Mouse (Mus musculus): Measurements from ENCODE around the gene Tfdp1. TPM values are rescaled to one million over a fixed set of nuclear protein-coding genes. Genes with fewer than 3 reads are reported as not detected.

The Tfdp1 gene
- total RNA-seq, 2 experiments from 2014 or later: 50.1 to 59.3 TPM

- DNase-seq (ENCODE audit: low spot score in 2 of 2): no peak
Observed at GRCm38 (mm10) chr8:13351593-13351992, 13.0 kb downstream of the Tfdp1 start.

- no peak for DNase-seq (ENCODE audit: low spot score in 2 of 2)
Observed at GRCm38 (mm10) chr8:13352601-13353000, 14.1 kb downstream of the Tfdp1 start.

- no peak for DNase-seq (ENCODE audit: low spot score in 2 of 2)
Observed at GRCm38 (mm10) chr8:13353155-13353833, 14.7 kb downstream of the Tfdp1 start.

- DNase-seq (ENCODE audit: low spot score in 2 of 2): no peak
Observed at GRCm38 (mm10) chr8:13353883-13354282, 15.3 kb downstream of the Tfdp1 start.

GRCm38 (mm10) chr8:13356221-13356620 is 17.7 kb downstream of the Tfdp1 start:
- DNase-seq (ENCODE audit: low spot score in 2 of 2): no peak

- no peak for DNase-seq (ENCODE audit: low spot score in 2 of 2)
Observed at GRCm38 (mm10) chr8:13356681-13357080, 18.1 kb downstream of the Tfdp1 start.

GRCm38 (mm10) chr8:13360213-13360612 is 21.7 kb downstream of the Tfdp1 start:
- no peak for DNase-seq (ENCODE audit: low spot score in 2 of 2)

GRCm38 (mm10) chr8:13361865-13362264 is 23.3 kb downstream of the Tfdp1 start:
- DNase-seq (ENCODE audit: low spot score in 2 of 2): no peak

GRCm38 (mm10) chr8:13373151-13373662 is 34.7 kb downstream of the Tfdp1 start:
- DNase-seq (ENCODE audit: low spot score in 2 of 2): no peak

GRCm38 (mm10) chr8:13381630-13382029 is 43.1 kb downstream of the Tfdp1 start:
- DNase-seq (ENCODE audit: low spot score in 2 of 2): no peak

- no peak for DNase-seq (ENCODE audit: low spot score in 2 of 2)
Observed at GRCm38 (mm10) chr8:13382536-13382935, 44.0 kb downstream of the Tfdp1 start.

GRCm38 (mm10) chr8:13382999-13383398 is 44.4 kb downstream of the Tfdp1 start:
- no peak for DNase-seq (ENCODE audit: low spot score in 2 of 2)

- DNase-seq (ENCODE audit: low spot score in 2 of 2): no peak
Observed at GRCm38 (mm10) chr8:13386366-13386765, 47.8 kb downstream of the Tfdp1 start.

- DNase-seq (ENCODE audit: low spot score in 2 of 2): no peak
Observed at GRCm38 (mm10) chr8:13387728-13388127, 49.2 kb downstream of the Tfdp1 start.

GRCm38 (mm10) chr8:13388744-13389143 is 50.2 kb downstream of the Tfdp1 start:
- no peak for DNase-seq (ENCODE audit: low spot score in 2 of 2)

GRCm38 (mm10) chr8:13393869-13394268 is 55.3 kb downstream of the Tfdp1 start:
- DNase-seq (ENCODE audit: low spot score in 2 of 2): no peak

GRCm38 (mm10) chr8:13396725-13397124 is 58.2 kb downstream of the Tfdp1 start, which contains the start of gene Atp4b:
TSS of gene Atp4b (minus strand) at chr8:13396825.
- no peak for DNase-seq (ENCODE audit: low spot score in 2 of 2)

- DNase-seq (ENCODE audit: low spot score in 2 of 2): no peak
Observed at GRCm38 (mm10) chr8:13403517-13403916, 65.0 kb downstream of the Tfdp1 start.

- DNase-seq (ENCODE audit: low spot score in 2 of 2): no peak
Observed at GRCm38 (mm10) chr8:13404666-13405131, 66.1 kb downstream of the Tfdp1 start, which contains the start of gene Grk1. TSS of gene Grk1 (plus strand) at chr8:13405081.

GRCm38 (mm10) chr8:13406011-13406410 is 67.5 kb downstream of the Tfdp1 start:
- DNase-seq (ENCODE audit: low spot score in 2 of 2): no peak

GRCm38 (mm10) chr8:13411597-13411996 is 73.0 kb downstream of the Tfdp1 start:
- DNase-seq (ENCODE audit: low spot score in 2 of 2): peak; percentile 64 to 73

- peak; percentile 53 to 67 for DNase-seq (ENCODE audit: low spot score in 2 of 2)
Observed at GRCm38 (mm10) chr8:13412891-13413558, 74.5 kb downstream of the Tfdp1 start.
